Mouse (Mus musculus): Measurements from ENCODE around the gene Trabd.
A peak's percentile ranks its signal among the peaks of the same experiment; 100 is the strongest.

Trabd gene

GRCm38 (mm10) chr15:89078208-89078836 lies 3.4 kb downstream of the Trabd start:
- peak; percentile 97 for DNase-seq

GRCm38 (mm10) chr15:89083906-89084305 lies 9.0 kb downstream of the Trabd start:
- no peak for DNase-seq

GRCm38 (mm10) chr15:89084826-89085225 lies 9.9 kb downstream of the Trabd start:
- no peak for DNase-seq

GRCm38 (mm10) chr15:89088607-89089247 lies 13.8 kb downstream of the Trabd start, which contains the start of gene Selenoo:
Gene Selenoo (plus strand): TSS chr15:89089084.
- DNase-seq: peak; percentile 100

- no peak for DNase-seq
These were observed 14.5 kb downstream of the Trabd start for GRCm38 (mm10) chr15:89089248-89090051.

GRCm38 (mm10) chr15:89090662-89091061 lies 15.7 kb downstream of the Trabd start:
- no peak for DNase-seq

- DNase-seq: no peak
These were observed 17.3 kb downstream of the Trabd start for GRCm38 (mm10) chr15:89092181-89092580.

GRCm38 (mm10) chr15:89097450-89097849 lies 22.5 kb downstream of the Trabd start:
- no peak for DNase-seq

GRCm38 (mm10) chr15:89098616-89099015 lies 23.7 kb downstream of the Trabd start:
- DNase-seq: no peak

GRCm38 (mm10) chr15:89100823-89101222 lies 25.9 kb downstream of the Trabd start:
- no peak for DNase-seq

GRCm38 (mm10) chr15:89102646-89103045 lies 27.7 kb downstream of the Trabd start:
- no peak for DNase-seq

GRCm38 (mm10) chr15:89103921-89104320 lies 29.0 kb downstream of the Trabd start:
- DNase-seq: no peak

GRCm38 (mm10) chr15:89104425-89104824 lies 29.5 kb downstream of the Trabd start:
- DNase-seq: no peak

GRCm38 (mm10) chr15:89106073-89106472 lies 31.1 kb downstream of the Trabd start:
- no peak for DNase-seq

- DNase-seq: no peak
These were observed 32.1 kb downstream of the Trabd start for GRCm38 (mm10) chr15:89106976-89107375.

GRCm38 (mm10) chr15:89110147-89110546 lies 35.2 kb downstream of the Trabd start:
- peak; percentile 93 for DNase-seq

GRCm38 (mm10) chr15:89118007-89118406 lies 43.1 kb downstream of the Trabd start:
- no peak for DNase-seq

- DNase-seq: peak; percentile 99
These were observed 47.9 kb downstream of the Trabd start, which contains the start of gene Tubgcp6 for GRCm38 (mm10) chr15:89122649-89123366. Gene Tubgcp6 (minus strand): TSS chr15:89123112.

GRCm38 (mm10) chr15:89123595-89123994 lies 48.7 kb downstream of the Trabd start:
- DNase-seq: peak; percentile 92

- peak; percentile 90 for DNase-seq
These were observed 49.4 kb downstream of the Trabd start for GRCm38 (mm10) chr15:89124312-89124711.

- peak; percentile 86 for DNase-seq
These were observed 50.4 kb downstream of the Trabd start for GRCm38 (mm10) chr15:89125351-89125750.

- DNase-seq: peak; percentile 92
These were observed 51.7 kb downstream of the Trabd start for GRCm38 (mm10) chr15:89126622-89127021.

- DNase-seq: peak; percentile 94
These were observed 52.5 kb downstream of the Trabd start for GRCm38 (mm10) chr15:89127364-89127940.
